In the genomic region with DNA sequence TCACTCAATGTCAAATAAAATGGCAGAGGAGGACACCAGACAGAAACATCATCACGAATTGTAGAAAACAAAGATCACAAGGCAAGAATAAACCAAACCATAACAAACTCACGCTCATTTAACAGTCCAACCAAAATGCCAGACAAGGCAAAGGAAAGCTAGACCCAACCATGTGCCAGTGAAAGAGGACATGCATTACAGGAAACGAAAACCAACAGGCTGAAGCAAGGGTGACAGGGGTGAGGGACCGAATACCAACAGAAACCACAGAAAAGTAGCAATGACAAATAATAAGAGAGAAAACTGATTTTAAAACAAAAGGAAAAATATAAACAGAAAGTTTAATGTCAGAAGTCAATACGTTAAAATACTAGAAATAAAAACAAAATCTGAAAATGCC, we compare ENCODE assay signal across 21 mouse cellular contexts. TPM values are rescaled to one million over a fixed set of nuclear protein-coding genes. Genes with fewer than 3 reads are reported as not detected.
DNase-seq lines count a peak whose midpoint lies in the region; ATAC-seq lines count a peak whose summit lies in the region.
"Had no signal": no experiment of that assay in that cellular context is flagged by ENCODE, and none has a peak within 500 bp of the region (broad histone marks: within the 10 kb centered on the region; RNA-seq: fewer than 3 reads in every experiment).

No protein-coding gene starts in this region.

- WGBS in midbrain, embryonic 11.5 days = 91% methylated on average over 5 of the region's 5 CpGs
- 94% methylated on average over 5 of the region's 5 CpGs for WGBS in midbrain, embryonic 14.5 days
- 86% methylated on average over 5 of the region's 5 CpGs for WGBS in hindbrain, embryonic 16.5 days

- H3K9ac ChIP-seq in midbrain, embryonic 11.5 days (ENCODE audit: low read length) = no peak overlapping the region
- H3K9ac ChIP-seq in midbrain, embryonic 14.5 days (replicated peaks; ENCODE audit: low read length) = no peak overlapping the region
- no peak overlapping the region for H3K9ac ChIP-seq in hindbrain, embryonic 16.5 days (ENCODE audit: low read depth, low read length)
- H3K9ac ChIP-seq: embryonic facial prominence, embryonic 12.5 days; forebrain, embryonic 13.5 days; forebrain, embryonic 15.5 days; forebrain, postnatal 0 days had no signal

- no peak overlapping the region for H3K27ac ChIP-seq in midbrain, embryonic 11.5 days (ENCODE audit: low read depth, low read length)
- no peak overlapping the region for H3K27ac ChIP-seq in midbrain, embryonic 14.5 days (replicated peaks; ENCODE audit: low read depth, low read length)
- no peak overlapping the region for H3K27ac ChIP-seq in hindbrain, embryonic 16.5 days (ENCODE audit: low read depth, low read length)
- H3K27ac ChIP-seq: embryonic facial prominence, embryonic 10.5 days; embryonic facial prominence, embryonic 12.5 days; forebrain, embryonic 13.5 days; forebrain, embryonic 15.5 days had no signal

- no peaks in the 10 kb centered on the region for H3K9me3 ChIP-seq in midbrain, embryonic 11.5 days (ENCODE audit: control insufficient read depth, low read length)
- no peaks in the 10 kb centered on the region for H3K9me3 ChIP-seq in midbrain, embryonic 14.5 days (ENCODE audit: control insufficient read depth, low read length)
- H3K9me3 ChIP-seq in hindbrain, embryonic 16.5 days (ENCODE audit: control insufficient read depth, low read length) = no peaks in the 10 kb centered on the region
- H3K9me3 ChIP-seq: embryonic facial prominence, embryonic 10.5 days; embryonic facial prominence, embryonic 12.5 days; forebrain, embryonic 13.5 days; forebrain, embryonic 15.5 days had no signal

- H3K36me3 ChIP-seq in midbrain, embryonic 11.5 days (ENCODE audit: control insufficient read depth, insufficient read depth, low read length) = no peaks in the 10 kb centered on the region
- peaks cover 19% of the 10 kb centered on the region for H3K36me3 ChIP-seq in midbrain, embryonic 14.5 days (ENCODE audit: control insufficient read depth, insufficient read depth, low read length)
- H3K36me3 ChIP-seq in hindbrain, embryonic 16.5 days (ENCODE audit: control insufficient read depth, insufficient read depth, low read length) = peaks cover 8% of the 10 kb centered on the region; the same call in 1 of the 2 replicates

- no peaks in the 10 kb centered on the region for H3K27me3 ChIP-seq in midbrain, embryonic 11.5 days (ENCODE audit: control insufficient read depth, insufficient read depth, low read length)
- no peaks in the 10 kb centered on the region for H3K27me3 ChIP-seq in midbrain, embryonic 14.5 days (ENCODE audit: control insufficient read depth, insufficient read depth, low read length)
- no peaks in the 10 kb centered on the region for H3K27me3 ChIP-seq in hindbrain, embryonic 16.5 days (replicated peaks; ENCODE audit: control insufficient read depth, insufficient read depth, low read length)
- H3K27me3 ChIP-seq: embryonic facial prominence, embryonic 12.5 days; forebrain, embryonic 13.5 days; forebrain, embryonic 15.5 days had no signal

- DNase-seq in midbrain, embryonic 11.5 days (ENCODE audit: low spot score, missing footprints) = peak; percentile 28
- DNase-seq in midbrain, embryonic 14.5 days = no peak
- DNase-seq in heart, postnatal 25 days (ENCODE audit: low spot score) = no peak
- DNase-seq: adrenal gland, adult 2 months; adrenal gland, postnatal 10 days; adrenal gland, postnatal 25 days; cerebellum, adult 11 months; cerebellum, adult 18-20 months; cerebellum, adult 8-10 months; cerebellum, adult 9-11 months; cerebellum, postnatal 14 days; cerebellum, postnatal 36 days; forebrain, postnatal 0 days had no signal

- H3K4me3 ChIP-seq in midbrain, embryonic 11.5 days (ENCODE audit: low read depth, low read length) = no peak overlapping the region
- H3K4me3 ChIP-seq in midbrain, embryonic 14.5 days (replicated peaks; ENCODE audit: low read depth, low read length) = no peak overlapping the region
- H3K4me3 ChIP-seq in hindbrain, embryonic 16.5 days (ENCODE audit: low read length) = no peak overlapping the region
- H3K4me3 ChIP-seq: embryonic facial prominence, embryonic 10.5 days; embryonic facial prominence, embryonic 12.5 days; forebrain, embryonic 13.5 days; forebrain, embryonic 15.5 days had no signal

- H3K4me2 ChIP-seq in midbrain, embryonic 11.5 days = no peak overlapping the region
- no peak overlapping the region for H3K4me2 ChIP-seq in midbrain, embryonic 14.5 days (ENCODE audit: low read length)
- H3K4me2 ChIP-seq in hindbrain, embryonic 16.5 days (ENCODE audit: low read length) = no peak overlapping the region
- H3K4me2 ChIP-seq: embryonic facial prominence, embryonic 12.5 days; forebrain, embryonic 13.5 days; forebrain, embryonic 15.5 days had no signal

- ATAC-seq in midbrain, embryonic 11.5 days (ENCODE audit: low FRiP score) = no peak
- ATAC-seq in midbrain, embryonic 14.5 days (ENCODE audit: low FRiP score, low TSS enrichment) = no peak
- peak; percentile 56 for ATAC-seq in granulocyte monocyte progenitor cell, adult 5-6 weeks (replicated peaks; ENCODE audit: poor library complexity, severe bottlenecking)
- ATAC-seq in hindbrain, embryonic 16.5 days = no peak
- ATAC-seq: forebrain, embryonic 13.5 days; forebrain, embryonic 15.5 days; forebrain, postnatal 0 days had no signal

- H3K4me1 ChIP-seq in midbrain, embryonic 11.5 days (ENCODE audit: control insufficient read depth, insufficient read depth, low read length) = no peaks in the 10 kb centered on the region
- no peaks in the 10 kb centered on the region for H3K4me1 ChIP-seq in midbrain, embryonic 14.5 days (ENCODE audit: control insufficient read depth, insufficient read depth, low read length)
- H3K4me1 ChIP-seq in hindbrain, embryonic 16.5 days (ENCODE audit: control insufficient read depth, insufficient read depth, low read depth, low read length) = no peaks in the 10 kb centered on the region
- H3K4me1 ChIP-seq: embryonic facial prominence, embryonic 12.5 days; forebrain, embryonic 13.5 days; forebrain, embryonic 15.5 days had no signal

- intact Hi-C loops in heart, postnatal 25 days (cut with DNase I) = no loop called here

RNA-seq across cellular contexts. Expression of a gene that starts 36.0 kb away (rescaled TPM):
- polyA plus RNA-seq in midbrain, embryonic 11.5 days (2014; fragmentation: Nextera tagmentation; extraction: Ambion mirVana) = 14.3 and 14.7 TPM in 2 replicates
- 10.4 and 13.9 TPM in 2 replicates for polyA plus RNA-seq in midbrain, embryonic 14.5 days (2014; fragmentation: Nextera tagmentation; extraction: Ambion mirVana)
- total RNA-seq in granulocyte monocyte progenitor cell, adult 5-6 weeks (2014; fragmentation: Nextera tagmentation) = 12.8 and 13.5 TPM in 2 replicates
- total RNA-seq in granulocyte monocyte progenitor cell, adult 5-6 weeks (2017) = 7.0 and 10.4 TPM in 2 replicates
- 10.6 and 11.7 TPM in 2 replicates for polyA plus RNA-seq in hindbrain, embryonic 16.5 days (2015; fragmentation: Nextera tagmentation; extraction: Ambion mirVana)
- total RNA-seq in heart, postnatal 25 days (2021) = 1 to 10 TPM; 6.8 to 8.0 TPM
- total RNA-seq: MEL had no signal

RNA-seq across cellular contexts. Expression of a gene that starts 45.1 kb away (rescaled TPM):
- polyA plus RNA-seq in midbrain, embryonic 11.5 days (2014; fragmentation: Nextera tagmentation; extraction: Ambion mirVana) = 0.57 and 0.82 TPM in 2 replicates
- 0.59 TPM in 1 of 2 replicates, not detected in the other for polyA plus RNA-seq in midbrain, embryonic 14.5 days (2014; fragmentation: Nextera tagmentation; extraction: Ambion mirVana)
- 21.4 and 39.2 TPM in 2 replicates for total RNA-seq in granulocyte monocyte progenitor cell, adult 5-6 weeks (2014; fragmentation: Nextera tagmentation)
- 38.9 and 44.3 TPM in 2 replicates for total RNA-seq in granulocyte monocyte progenitor cell, adult 5-6 weeks (2017)
- 0.24 and 0.31 TPM in 2 replicates for polyA plus RNA-seq in hindbrain, embryonic 16.5 days (2015; fragmentation: Nextera tagmentation; extraction: Ambion mirVana)
- under 1 TPM; 0.68 to 0.73 TPM for total RNA-seq in heart, postnatal 25 days (2021)
- total RNA-seq: MEL had no signal
- polyA plus RNA-seq: C2C12 had no signal
